Mouse (Mus musculus) spleen, postnatal 14 days (tissue): ENCODE data around the gene Mup13.
"Not testable (repeated sequence)": the region's sequence is repeated elsewhere in the genome, so short reads cannot be mapped to it uniquely, and the experiment has no call there.

Experiments used
- DNase-seq, 2 experiments: peaks; one replicate each; pipeline ENCODE4 v3.0.0; 2021 to 2022; ENCODE audit warnings: low spot score in 2 of 2

Gene Mup13

GRCm38 (mm10) chr4:61228186-61228585 is at the start of gene Mup13:
Gene Mup13, minus strand, starts transcription at chr4:61228286.
- DNase-seq = not testable (repeated sequence)
